Mouse (Mus musculus) thymus, adult 2 months (tissue): Measurements from ENCODE around the gene Ppm1a.

ENCODE experiments used
- CTCF ChIP-seq: fragments of 200-500 bp; IDR thresholded peaks from 2 replicates; pipeline ENCODE4 v1.5.1; 2012; ENCODE audit warnings: mild to moderate bottlenecking, control low read depth, low read length, moderate library complexity, borderline replicate concordance; ENCODE audit not compliant: control insufficient read depth, poor library complexity, insufficient read depth; ENCODE audit errors: extremely low read depth
- POLR2A ChIP-seq: fragments of 200-500 bp; IDR thresholded peaks from 2 replicates; pipeline ENCODE4 v1.6.1; 2012; ENCODE audit warnings: mild to moderate bottlenecking, low read length, control low read depth, moderate library complexity; ENCODE audit not compliant: control insufficient read depth, poor library complexity, insufficient read depth; ENCODE audit errors: extremely low read depth

- TF ChIP-seq CTCF (no peak), POLR2A (no peak)
Observed at GRCm38 (mm10) chr12:72845946-72846345, 88.7 kb downstream of the Ppm1a start.
